Mouse (Mus musculus) bone marrow macrophage, adult 2 months (primary cell): ENCODE measurements around the gene Vmn2r85.

Source experiments
- CTCF ChIP-seq: IDR thresholded peaks from 2 replicates; pipeline ENCODE4 v1.5.1; 2012; ENCODE audit warnings: low read depth, mild to moderate bottlenecking, low read length, moderate library complexity
- POLR2A ChIP-seq: IDR thresholded peaks from 2 replicates; pipeline ENCODE4 v1.6.1; 2012; ENCODE audit warnings: mild to moderate bottlenecking, low read depth, low read length, borderline replicate concordance

DNA sequence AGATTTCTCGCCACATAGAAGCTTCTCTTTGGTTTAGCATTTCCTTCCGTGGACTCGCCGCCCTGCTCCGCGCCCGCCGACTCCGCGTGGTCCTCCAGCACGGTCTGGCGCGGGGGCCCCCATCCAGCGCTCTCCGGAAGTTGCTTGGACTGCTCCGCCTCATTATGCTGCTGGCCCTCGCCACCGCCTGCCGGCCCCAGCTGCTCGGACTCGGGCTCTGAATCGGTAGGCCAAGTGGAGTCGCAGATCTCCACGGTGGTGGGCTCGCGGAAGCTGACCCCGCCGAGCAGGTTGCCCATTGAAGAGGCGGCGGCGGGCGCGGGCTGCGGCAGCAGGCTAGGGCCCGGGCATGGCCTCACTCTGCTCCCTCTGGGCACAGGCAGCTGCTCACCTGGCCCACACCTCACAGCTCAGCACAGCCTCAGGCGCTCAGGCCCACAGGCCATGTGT is 40.8 kb upstream of the Vmn2r85 start:
- no peak for TF ChIP-seq CTCF
- TF ChIP-seq POLR2A, result no peak
